Mouse (Mus musculus): Measurements from ENCODE around the gene Rab3b. TPM values are rescaled to one million over a fixed set of nuclear protein-coding genes. Genes with fewer than 3 reads are reported as not detected.
"Not testable (repeated sequence)": the region's sequence is repeated elsewhere in the genome, so short reads cannot be mapped to it uniquely, and the experiment has no call there.

The Rab3b gene
- polyA plus RNA-seq, 1 experiment = 17.0 TPM

DNA sequence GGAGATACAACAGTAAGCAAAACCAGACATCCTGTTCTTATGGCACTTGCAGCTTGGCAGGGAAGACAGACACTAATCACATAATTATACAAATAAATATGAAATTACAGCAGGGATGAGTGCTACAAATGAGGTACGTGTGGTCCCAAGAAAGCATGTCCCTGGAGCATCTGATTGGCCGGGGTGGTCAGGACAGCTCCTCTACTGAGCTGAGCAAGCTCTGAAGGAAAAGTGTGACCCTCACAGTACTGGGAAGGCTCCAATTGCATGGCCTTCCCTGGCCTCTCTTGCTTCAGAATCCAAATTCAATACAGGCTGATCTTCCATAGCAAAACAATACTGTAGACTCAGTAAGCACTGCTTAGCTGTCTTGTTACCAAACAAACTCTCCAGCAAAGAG, 34.3 kb downstream of the Rab3b start:
- Histone ChIP-seq H3K4me3 (ENCODE audit: low read depth, low read length) (no peak overlapping the region), H3K9me3 (replicated peaks; ENCODE audit: control insufficient read depth, insufficient read depth, low read length, poor library complexity, severe bottlenecking) (no peaks in the 10 kb centered on the region), H3K27ac (ENCODE audit: insufficient read depth, low read length) (no peak overlapping the region), H3K4me1 (ENCODE audit: control insufficient read depth, insufficient read depth, low read length) (no peaks in the 10 kb centered on the region), H3K27me3 (ENCODE audit: control insufficient read depth, insufficient read depth, low read length, poor library complexity, severe bottlenecking) (no peaks in the 10 kb centered on the region), H3K9ac (ENCODE audit: low read depth, poor library complexity, severe bottlenecking) (no peak overlapping the region), H3K36me3 (ENCODE audit: control insufficient read depth, insufficient read depth, low read length, poor library complexity, severe bottlenecking) (no peaks in the 10 kb centered on the region)
- no peak for TF ChIP-seq CTCF (IDR thresholded peaks at IDR 0.05; ENCODE audit: low read depth, low read length)
- TF ChIP-seq POLR2A (IDR thresholded peaks at IDR 0.05; ENCODE audit: insufficient read depth, low read length) = no peak
- no peak for TF ChIP-seq EP300 (IDR thresholded peaks at IDR 0.05; ENCODE audit: insufficient read depth, low read depth, low read length)

DNA sequence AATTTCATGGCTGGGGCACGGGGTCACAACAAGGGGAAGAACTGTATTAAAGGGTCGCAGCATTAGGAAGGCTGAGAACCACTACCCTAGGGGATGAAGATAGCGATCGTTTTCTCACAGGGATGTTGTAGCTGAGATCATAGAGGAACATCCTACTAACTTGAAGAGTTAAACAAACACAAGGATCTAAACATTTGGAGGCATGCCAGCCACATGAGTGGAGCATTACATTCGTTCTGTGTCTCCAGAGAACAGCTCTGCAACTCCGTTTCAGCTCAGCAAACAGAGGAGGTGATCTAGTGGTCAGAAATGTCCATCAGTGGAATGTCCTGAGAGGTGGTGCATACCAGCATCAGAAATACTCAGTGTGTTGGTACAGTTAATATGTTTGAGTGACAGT, 35.5 kb downstream of the Rab3b start:
- Histone ChIP-seq H3K4me3 (ENCODE audit: low read depth, low read length) (no peak overlapping the region), H3K27ac (ENCODE audit: insufficient read depth, low read length) (no peak overlapping the region), H3K36me3 (ENCODE audit: control insufficient read depth, insufficient read depth, low read length, poor library complexity, severe bottlenecking) (no peaks in the 10 kb centered on the region), H3K4me1 (ENCODE audit: control insufficient read depth, insufficient read depth, low read length) (no peaks in the 10 kb centered on the region), H3K27me3 (ENCODE audit: control insufficient read depth, insufficient read depth, low read length, poor library complexity, severe bottlenecking) (no peaks in the 10 kb centered on the region), H3K9me3 (replicated peaks; ENCODE audit: control insufficient read depth, insufficient read depth, low read length, poor library complexity, severe bottlenecking) (no peaks in the 10 kb centered on the region), H3K9ac (ENCODE audit: low read depth, poor library complexity, severe bottlenecking) (no peak overlapping the region)
- TF ChIP-seq CTCF (IDR thresholded peaks at IDR 0.05; ENCODE audit: low read depth, low read length) = no peak
- TF ChIP-seq POLR2A (IDR thresholded peaks at IDR 0.05; ENCODE audit: insufficient read depth, low read length) = no peak
- no peak for TF ChIP-seq EP300 (IDR thresholded peaks at IDR 0.05; ENCODE audit: insufficient read depth, low read depth, low read length)

DNA sequence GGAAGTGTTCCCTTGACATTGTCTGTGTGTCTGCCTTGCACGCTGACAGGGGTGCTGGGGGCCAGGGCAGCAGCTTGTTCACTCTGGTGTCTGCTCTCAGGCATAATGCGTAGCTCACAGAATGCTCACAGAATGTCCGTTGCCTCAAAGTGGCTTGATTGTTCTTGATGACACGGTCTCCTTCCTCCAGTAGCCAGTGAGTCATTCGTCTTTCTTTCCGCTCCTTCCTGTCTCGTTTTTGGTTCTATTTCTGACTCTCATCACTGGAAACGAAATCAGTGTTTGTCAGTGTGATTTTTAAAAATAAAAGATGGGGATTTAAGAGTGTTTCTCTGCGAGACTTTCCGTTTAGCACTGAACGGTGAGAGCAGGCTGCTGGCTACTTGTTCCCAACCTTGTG, 36.2 kb downstream of the Rab3b start:
- H3K9ac ChIP-seq (ENCODE audit: low read depth, poor library complexity, severe bottlenecking) = no peak overlapping the region
- TF ChIP-seq POLR2A (IDR thresholded peaks at IDR 0.05; ENCODE audit: insufficient read depth, low read length) = no peak
- no peak for TF ChIP-seq EP300 (IDR thresholded peaks at IDR 0.05; ENCODE audit: insufficient read depth, low read depth, low read length)
- TF ChIP-seq CTCF (IDR thresholded peaks at IDR 0.05; ENCODE audit: low read depth, low read length) = no peak

DNA sequence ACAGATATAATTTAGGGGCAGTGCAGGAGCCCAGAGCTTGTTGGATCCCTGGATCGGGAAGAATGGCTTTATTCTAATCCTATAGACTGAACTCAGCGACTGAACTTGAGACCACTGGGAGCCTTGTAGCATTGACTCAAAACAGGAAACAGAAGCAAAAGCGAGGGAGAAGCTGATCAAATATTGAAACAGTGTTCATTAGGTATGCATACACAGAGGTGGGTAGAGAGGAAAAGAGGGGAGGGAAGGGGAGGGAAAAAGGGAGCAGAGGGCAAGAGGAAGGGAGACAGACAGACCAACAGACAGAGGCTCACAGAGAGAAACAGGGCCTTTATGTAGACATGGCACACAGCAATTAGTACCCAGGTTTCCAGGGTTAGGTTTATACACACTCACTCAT, 38.8 kb downstream of the Rab3b start:
- Histone ChIP-seq H3K36me3 (ENCODE audit: control insufficient read depth, insufficient read depth, low read length, poor library complexity, severe bottlenecking) (no peaks in the 10 kb centered on the region), H3K4me3 (ENCODE audit: low read depth, low read length) (no peak overlapping the region), H3K9ac (ENCODE audit: low read depth, poor library complexity, severe bottlenecking) (no peak overlapping the region), H3K4me1 (ENCODE audit: control insufficient read depth, insufficient read depth, low read length) (no peaks in the 10 kb centered on the region), H3K27me3 (ENCODE audit: control insufficient read depth, insufficient read depth, low read length, poor library complexity, severe bottlenecking) (no peaks in the 10 kb centered on the region), H3K27ac (ENCODE audit: insufficient read depth, low read length) (no peak overlapping the region), H3K9me3 (replicated peaks; ENCODE audit: control insufficient read depth, insufficient read depth, low read length, poor library complexity, severe bottlenecking) (no peaks in the 10 kb centered on the region)
- TF ChIP-seq POLR2A (IDR thresholded peaks at IDR 0.05; ENCODE audit: insufficient read depth, low read length) (no peak), CTCF (IDR thresholded peaks at IDR 0.05; ENCODE audit: low read depth, low read length) (no peak), EP300 (IDR thresholded peaks at IDR 0.05; ENCODE audit: insufficient read depth, low read depth, low read length) (no peak)

More for the DNA sequence above, 36.2 kb downstream of the Rab3b start:
- Histone ChIP-seq H3K4me3 (ENCODE audit: low read depth, low read length) (no peak overlapping the region), H3K9me3 (replicated peaks; ENCODE audit: control insufficient read depth, insufficient read depth, low read length, poor library complexity, severe bottlenecking) (no peaks in the 10 kb centered on the region), H3K27me3 (ENCODE audit: control insufficient read depth, insufficient read depth, low read length, poor library complexity, severe bottlenecking) (no peaks in the 10 kb centered on the region), H3K27ac (ENCODE audit: insufficient read depth, low read length) (no peak overlapping the region), H3K4me1 (ENCODE audit: control insufficient read depth, insufficient read depth, low read length) (no peaks in the 10 kb centered on the region), H3K36me3 (ENCODE audit: control insufficient read depth, insufficient read depth, low read length, poor library complexity, severe bottlenecking) (no peaks in the 10 kb centered on the region)

DNA sequence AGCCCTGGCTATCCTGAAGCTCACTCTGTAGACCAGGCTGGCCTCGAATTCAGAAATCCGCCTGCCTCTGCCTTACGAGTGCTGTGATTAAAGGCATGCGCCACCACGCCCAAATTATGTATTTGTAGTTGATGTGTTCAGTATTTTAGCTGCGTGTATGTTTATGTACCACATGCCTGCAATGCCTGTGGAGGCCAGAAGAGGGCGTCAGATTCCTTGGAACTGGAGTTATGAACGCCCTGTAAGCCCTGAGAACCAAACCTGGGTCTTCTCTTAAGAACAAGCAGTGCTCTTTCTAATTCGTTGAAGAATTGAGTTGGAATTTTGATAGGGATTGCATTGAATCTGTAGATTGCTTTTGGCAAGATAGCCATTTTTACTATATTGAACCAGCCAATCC, 49.1 kb downstream of the Rab3b start:
- H3K27ac ChIP-seq (ENCODE audit: insufficient read depth, low read length); H3K9ac ChIP-seq (ENCODE audit: low read depth, poor library complexity, severe bottlenecking); H3K36me3 ChIP-seq (ENCODE audit: control insufficient read depth, insufficient read depth, low read length, poor library complexity, severe bottlenecking); H3K27me3 ChIP-seq (ENCODE audit: control insufficient read depth, insufficient read depth, low read length, poor library complexity, severe bottlenecking); H3K4me1 ChIP-seq (ENCODE audit: control insufficient read depth, insufficient read depth, low read length); H3K9me3 ChIP-seq (replicated peaks; ENCODE audit: control insufficient read depth, insufficient read depth, low read length, poor library complexity, severe bottlenecking); H3K4me3 ChIP-seq (ENCODE audit: low read depth, low read length): not testable (repeated sequence)
- TF ChIP-seq CTCF (IDR thresholded peaks at IDR 0.05; ENCODE audit: low read depth, low read length) = peak; percentile 52

DNA sequence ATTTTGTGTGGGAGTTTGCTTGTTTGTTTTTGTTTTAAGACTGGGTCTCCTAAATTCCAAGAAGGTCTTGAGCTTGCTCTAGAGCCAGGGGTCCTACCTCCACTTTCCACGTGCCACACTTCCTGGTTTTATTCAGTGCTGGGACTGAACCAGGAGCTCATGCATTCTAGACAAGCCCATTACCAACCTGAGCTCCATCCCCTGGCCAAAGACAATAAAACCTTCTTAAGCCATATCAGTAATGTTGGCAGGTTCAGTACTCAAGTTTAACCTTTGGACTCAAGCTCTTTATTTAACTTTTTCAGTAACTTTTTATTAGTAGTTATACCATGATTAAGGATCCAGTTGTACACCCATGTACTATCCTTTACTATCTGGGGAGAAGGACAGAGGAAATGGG, 54.3 kb downstream of the Rab3b start:
- H3K9ac ChIP-seq (ENCODE audit: low read depth, poor library complexity, severe bottlenecking) = no peak overlapping the region
- H3K36me3 ChIP-seq (ENCODE audit: control insufficient read depth, insufficient read depth, low read length, poor library complexity, severe bottlenecking) = no peaks in the 10 kb centered on the region
- H3K27ac ChIP-seq (ENCODE audit: insufficient read depth, low read length) = no peak overlapping the region
- H3K9me3 ChIP-seq (replicated peaks; ENCODE audit: control insufficient read depth, insufficient read depth, low read length, poor library complexity, severe bottlenecking) = no peaks in the 10 kb centered on the region
- no peaks in the 10 kb centered on the region for H3K27me3 ChIP-seq (ENCODE audit: control insufficient read depth, insufficient read depth, low read length, poor library complexity, severe bottlenecking)
- no peak overlapping the region for H3K4me3 ChIP-seq (ENCODE audit: low read depth, low read length)
- no peak for TF ChIP-seq EP300 (IDR thresholded peaks at IDR 0.05; ENCODE audit: insufficient read depth, low read depth, low read length)
- no peak for TF ChIP-seq POLR2A (IDR thresholded peaks at IDR 0.05; ENCODE audit: insufficient read depth, low read length)
- no peak for TF ChIP-seq CTCF (IDR thresholded peaks at IDR 0.05; ENCODE audit: low read depth, low read length)
- no peaks in the 10 kb centered on the region for H3K4me1 ChIP-seq (ENCODE audit: control insufficient read depth, insufficient read depth, low read length)

Data from ES-Bruce4 (cell line).